Mouse (Mus musculus): Measurements from ENCODE around the gene Apol8.

GRCm38 (mm10) chr15:77764391-77765006, 7.7 kb upstream of the Apol8 start:
- TF ChIP-seq CTCF (IDR thresholded peaks at IDR 0.05; ENCODE audit: low read depth) = no peak
- no peak for TF ChIP-seq EP300 (IDR thresholded peaks at IDR 0.05; ENCODE audit: low read depth)
